Mouse (Mus musculus): Measurements from ENCODE around the gene Sppl2c. TPM values are rescaled to one million over a fixed set of nuclear protein-coding genes. Genes with fewer than 3 reads are reported as not detected.

The Sppl2c gene
- polyA plus RNA-seq (2014; fragmentation: Nextera tagmentation; extraction: Ambion mirVana): not detected in 2 replicates

DNA sequence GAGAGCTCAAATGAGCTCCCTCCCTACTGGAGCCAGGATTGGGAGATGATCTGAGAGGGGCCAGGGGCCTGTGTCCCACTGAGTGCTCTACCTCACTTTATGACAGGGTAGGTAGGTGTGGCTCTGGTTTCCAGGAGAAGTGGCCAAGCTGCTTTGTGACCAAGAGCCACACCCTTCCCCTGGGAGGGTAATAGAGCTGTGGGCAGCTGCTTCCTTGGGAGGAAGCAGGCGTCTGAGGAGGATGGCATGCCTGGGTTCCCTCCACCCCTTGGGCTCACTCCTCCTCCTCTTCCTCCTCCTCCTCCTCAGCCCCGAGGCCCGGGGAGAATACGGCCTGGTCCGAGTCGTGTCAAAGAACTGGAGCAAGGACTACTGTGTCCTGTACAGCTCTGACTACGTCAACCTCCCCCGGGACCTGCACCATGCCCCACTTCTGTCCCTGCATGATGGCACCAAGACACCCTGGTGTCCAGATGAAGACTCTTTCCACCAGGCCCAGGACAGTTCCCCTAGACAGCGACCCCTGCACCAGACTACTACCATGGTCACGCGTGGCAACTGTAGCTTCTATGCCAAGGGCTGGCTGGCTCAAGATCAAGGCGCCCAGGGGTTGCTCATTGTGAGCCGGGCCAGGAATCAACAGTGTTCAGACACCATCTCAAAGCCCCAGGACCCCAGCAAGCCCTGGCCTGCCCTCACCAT, at the start of gene Sppl2c:
TSS of gene Sppl2c (plus strand) at position 193 of the 702 bp plus-strand sequence.
- no peak within 1 kb of the TSS for H3K27ac ChIP-seq (replicated peaks; ENCODE audit: low read depth, low read length)
- H3K9me3 ChIP-seq (ENCODE audit: control insufficient read depth, low read length): no peaks in the 10 kb centered on the region
- no peaks in the 10 kb centered on the region for H3K36me3 ChIP-seq (ENCODE audit: control insufficient read depth, insufficient read depth, low read length)
- no peak within 1 kb of the TSS for H3K4me3 ChIP-seq (ENCODE audit: low read depth, low read length)
- WGBS: 73% methylated on average over 13 of the region's 13 CpGs
- no peaks in the 10 kb centered on the region for H3K4me1 ChIP-seq (ENCODE audit: control insufficient read depth, insufficient read depth, low read length)
- H3K9ac ChIP-seq (ENCODE audit: low read length): no peak within 1 kb of the TSS
- no peaks in the 10 kb centered on the region for H3K27me3 ChIP-seq (ENCODE audit: control insufficient read depth, insufficient read depth, low read length)
- H3K4me2 ChIP-seq (ENCODE audit: low read depth, severe bottlenecking): no peak within 1 kb of the TSS
- ATAC-seq (ENCODE audit: insufficient number of reproducible peaks, low FRiP score, low TSS enrichment, low read depth) (no peak), DNase-seq (ENCODE audit: low spot score) (no peak)

DNA sequence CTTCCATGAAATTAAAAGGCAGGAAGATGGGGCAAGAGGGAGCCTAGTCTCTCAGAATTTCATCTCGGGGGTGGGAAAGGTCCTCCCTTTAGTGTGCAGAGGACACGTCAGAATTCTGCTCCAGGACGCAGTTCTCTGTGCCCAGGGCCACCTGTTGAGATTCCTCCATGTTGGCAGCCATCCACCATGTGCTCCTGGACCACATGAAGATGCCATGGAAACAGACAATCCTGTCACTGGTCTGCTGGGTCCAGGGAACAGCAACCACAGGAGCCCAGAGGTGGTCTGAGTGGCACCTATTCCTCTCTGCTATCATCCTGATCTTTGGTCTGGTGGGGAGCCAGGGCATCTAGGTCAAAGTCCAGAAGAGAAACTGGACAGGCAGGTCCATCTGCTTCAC, 47.2 kb upstream of the Sppl2c start:
- ATAC-seq (ENCODE audit: insufficient number of reproducible peaks, low FRiP score, low TSS enrichment, low read depth) (no peak), DNase-seq (ENCODE audit: low spot score) (no peak)
- H3K4me1 ChIP-seq (ENCODE audit: control insufficient read depth, insufficient read depth, low read length): no peaks in the 10 kb centered on the region
- WGBS: 86% methylated on average over 3 of the region's 3 CpGs
- no peaks in the 10 kb centered on the region for H3K9me3 ChIP-seq (ENCODE audit: control insufficient read depth, low read length)
- H3K4me3 ChIP-seq (ENCODE audit: low read depth, low read length): no peak overlapping the region
- no peak overlapping the region for H3K4me2 ChIP-seq (ENCODE audit: low read depth, severe bottlenecking)
- no peak overlapping the region for H3K27ac ChIP-seq (replicated peaks; ENCODE audit: low read depth, low read length)
- H3K27me3 ChIP-seq (ENCODE audit: control insufficient read depth, insufficient read depth, low read length): peaks cover 24% of the 10 kb centered on the region
- no peaks in the 10 kb centered on the region for H3K36me3 ChIP-seq (ENCODE audit: control insufficient read depth, insufficient read depth, low read length)
- H3K9ac ChIP-seq (ENCODE audit: low read length): no peak overlapping the region

DNA sequence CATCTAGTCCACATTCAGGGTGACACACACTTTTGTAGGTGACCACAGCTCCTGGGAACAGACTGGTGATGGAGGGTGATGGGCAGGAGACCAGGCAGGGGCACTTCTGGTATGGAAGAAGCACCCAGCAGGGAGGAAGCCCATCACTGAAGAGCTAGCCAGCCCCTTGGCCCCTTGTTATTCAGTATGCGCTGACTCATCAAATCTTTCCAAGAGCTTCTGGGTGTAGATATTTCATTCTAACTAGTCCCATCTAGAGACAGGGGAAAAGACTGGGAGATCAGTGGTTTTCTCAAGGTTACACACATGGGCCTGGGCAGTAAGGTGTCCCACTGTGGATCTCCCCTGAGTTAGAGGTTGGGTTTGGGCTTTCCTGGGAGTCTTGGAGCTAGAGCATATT, 41.2 kb upstream of the Sppl2c start:
- DNase-seq (ENCODE audit: low spot score) (no peak), ATAC-seq (ENCODE audit: insufficient number of reproducible peaks, low FRiP score, low TSS enrichment, low read depth) (no peak)
- H3K27me3 ChIP-seq (ENCODE audit: control insufficient read depth, insufficient read depth, low read length): no peaks in the 10 kb centered on the region
- no peak overlapping the region for H3K9ac ChIP-seq (ENCODE audit: low read length)
- 95% methylated on average over 1 of the region's 1 CpGs for whole genome bisulfite sequencing
- no peak overlapping the region for H3K4me3 ChIP-seq (ENCODE audit: low read depth, low read length)
- no peak overlapping the region for H3K4me2 ChIP-seq (ENCODE audit: low read depth, severe bottlenecking)
- H3K27ac ChIP-seq (replicated peaks; ENCODE audit: low read depth, low read length): no peak overlapping the region
- H3K36me3 ChIP-seq (ENCODE audit: control insufficient read depth, insufficient read depth, low read length): no peaks in the 10 kb centered on the region
- no peaks in the 10 kb centered on the region; the same call in 1 of the 2 replicates for H3K9me3 ChIP-seq (ENCODE audit: control insufficient read depth, low read length)
- no peaks in the 10 kb centered on the region for H3K4me1 ChIP-seq (ENCODE audit: control insufficient read depth, insufficient read depth, low read length)

DNA sequence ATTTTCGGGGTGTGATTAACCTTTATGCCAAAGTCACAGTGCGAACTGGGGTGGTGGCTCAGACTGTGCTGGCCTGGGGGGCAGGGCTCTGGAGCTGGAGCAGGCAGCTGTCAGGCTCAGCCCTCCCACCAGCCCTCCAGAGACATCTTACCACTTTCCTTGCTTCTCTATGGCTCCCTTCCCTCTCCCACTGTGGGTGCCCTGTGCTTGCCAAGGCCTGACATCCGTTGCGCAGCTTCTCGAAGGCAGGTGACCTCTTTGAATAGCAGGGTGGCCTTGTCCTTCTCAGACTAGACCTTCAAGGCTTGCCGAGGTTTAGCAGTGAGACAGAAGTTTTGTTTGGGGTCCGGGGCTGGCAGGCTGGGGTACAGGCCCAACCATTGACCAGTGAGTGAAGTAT, 37.3 kb upstream of the Sppl2c start:
- Histone ChIP-seq H3K4me2 (ENCODE audit: low read depth, severe bottlenecking) (no peak overlapping the region), H3K27me3 (ENCODE audit: control insufficient read depth, insufficient read depth, low read length) (no peaks in the 10 kb centered on the region), H3K27ac (replicated peaks; ENCODE audit: low read depth, low read length) (no peak overlapping the region), H3K9me3 (ENCODE audit: control insufficient read depth, low read length) (no peaks in the 10 kb centered on the region; the same call in 1 of the 2 replicates), H3K4me1 (ENCODE audit: control insufficient read depth, insufficient read depth, low read length) (no peaks in the 10 kb centered on the region), H3K9ac (ENCODE audit: low read length) (no peak overlapping the region), H3K36me3 (ENCODE audit: control insufficient read depth, insufficient read depth, low read length) (no peaks in the 10 kb centered on the region), H3K4me3 (ENCODE audit: low read depth, low read length) (no peak overlapping the region)
- DNase-seq (ENCODE audit: low spot score) (no peak), ATAC-seq (ENCODE audit: insufficient number of reproducible peaks, low FRiP score, low TSS enrichment, low read depth) (no peak)
- 73% methylated on average over 7 of the region's 7 CpGs for WGBS

DNA sequence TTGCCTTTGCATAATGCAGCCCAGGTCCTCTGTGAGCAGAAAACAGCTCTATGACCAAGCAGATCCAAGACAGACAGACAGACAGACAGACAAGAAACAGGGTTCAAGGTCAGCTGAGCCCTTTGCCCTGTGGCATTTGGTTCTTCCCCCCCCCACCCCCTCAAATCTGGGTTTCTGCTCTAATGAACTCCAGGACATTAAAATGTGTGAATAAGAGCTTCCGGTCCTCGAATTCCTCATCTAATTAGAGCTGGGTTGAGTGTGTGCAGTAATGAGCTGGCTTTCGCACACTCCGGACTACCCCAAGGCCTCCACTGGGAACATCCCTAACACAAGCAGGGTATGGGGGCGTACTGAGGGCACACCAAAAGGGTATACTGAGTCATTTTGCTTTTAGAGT, 35.2 kb upstream of the Sppl2c start:
- DNase-seq (ENCODE audit: low spot score) (no peak), ATAC-seq (ENCODE audit: insufficient number of reproducible peaks, low FRiP score, low TSS enrichment, low read depth) (no peak)
- no peak overlapping the region for H3K27ac ChIP-seq (replicated peaks; ENCODE audit: low read depth, low read length)

DNA sequence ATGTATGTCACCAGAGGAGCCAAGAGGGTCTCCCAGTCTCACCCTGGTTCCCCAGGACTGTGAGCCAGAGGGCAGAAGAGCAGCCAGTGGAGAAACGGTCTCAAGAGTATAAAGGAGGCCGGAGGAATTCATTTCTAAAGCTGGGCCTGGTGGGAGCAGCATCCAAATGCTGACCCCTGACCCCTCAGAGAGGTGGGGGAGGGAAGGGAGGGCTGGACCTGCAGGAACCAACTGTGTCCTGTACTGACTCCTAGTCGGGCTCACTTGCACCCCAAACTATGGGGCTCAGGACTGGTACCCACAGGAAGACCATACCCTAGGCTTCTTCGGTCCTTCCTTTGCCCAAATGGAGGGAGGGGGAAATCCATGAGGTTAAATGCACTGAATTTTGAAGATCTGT, 31.8 kb upstream of the Sppl2c start:
- H3K4me2 ChIP-seq (ENCODE audit: low read depth, severe bottlenecking): no peak overlapping the region
- no peaks in the 10 kb centered on the region for H3K36me3 ChIP-seq (ENCODE audit: control insufficient read depth, insufficient read depth, low read length)
- H3K9me3 ChIP-seq (ENCODE audit: control insufficient read depth, low read length): no peaks in the 10 kb centered on the region
- no peak overlapping the region for H3K27ac ChIP-seq (replicated peaks; ENCODE audit: low read depth, low read length)
- H3K4me3 ChIP-seq (ENCODE audit: low read depth, low read length): no peak overlapping the region
- H3K27me3 ChIP-seq (ENCODE audit: control insufficient read depth, insufficient read depth, low read length): 0 out of 2 replicates have a peak, but pooled peaks cover 2% of the 10 kb centered on the region
- DNase-seq (ENCODE audit: low spot score): no peak
- no peaks in the 10 kb centered on the region for H3K4me1 ChIP-seq (ENCODE audit: control insufficient read depth, insufficient read depth, low read length)
- ATAC-seq (ENCODE audit: insufficient number of reproducible peaks, low FRiP score, low TSS enrichment, low read depth): no peak
- H3K9ac ChIP-seq (ENCODE audit: low read length): no peak overlapping the region
- 59% methylated on average over 4 of the region's 4 CpGs for WGBS

More for the DNA sequence above, 35.2 kb upstream of the Sppl2c start:
- 53% methylated on average over 5 of the region's 5 CpGs for WGBS
- Histone ChIP-seq H3K4me2 (ENCODE audit: low read depth, severe bottlenecking) (no peak overlapping the region), H3K9ac (ENCODE audit: low read length) (no peak overlapping the region), H3K4me1 (ENCODE audit: control insufficient read depth, insufficient read depth, low read length) (no peaks in the 10 kb centered on the region), H3K36me3 (ENCODE audit: control insufficient read depth, insufficient read depth, low read length) (no peaks in the 10 kb centered on the region), H3K27me3 (ENCODE audit: control insufficient read depth, insufficient read depth, low read length) (no peaks in the 10 kb centered on the region), H3K9me3 (ENCODE audit: control insufficient read depth, low read length) (no peaks in the 10 kb centered on the region), H3K4me3 (ENCODE audit: low read depth, low read length) (no peak overlapping the region)

DNA sequence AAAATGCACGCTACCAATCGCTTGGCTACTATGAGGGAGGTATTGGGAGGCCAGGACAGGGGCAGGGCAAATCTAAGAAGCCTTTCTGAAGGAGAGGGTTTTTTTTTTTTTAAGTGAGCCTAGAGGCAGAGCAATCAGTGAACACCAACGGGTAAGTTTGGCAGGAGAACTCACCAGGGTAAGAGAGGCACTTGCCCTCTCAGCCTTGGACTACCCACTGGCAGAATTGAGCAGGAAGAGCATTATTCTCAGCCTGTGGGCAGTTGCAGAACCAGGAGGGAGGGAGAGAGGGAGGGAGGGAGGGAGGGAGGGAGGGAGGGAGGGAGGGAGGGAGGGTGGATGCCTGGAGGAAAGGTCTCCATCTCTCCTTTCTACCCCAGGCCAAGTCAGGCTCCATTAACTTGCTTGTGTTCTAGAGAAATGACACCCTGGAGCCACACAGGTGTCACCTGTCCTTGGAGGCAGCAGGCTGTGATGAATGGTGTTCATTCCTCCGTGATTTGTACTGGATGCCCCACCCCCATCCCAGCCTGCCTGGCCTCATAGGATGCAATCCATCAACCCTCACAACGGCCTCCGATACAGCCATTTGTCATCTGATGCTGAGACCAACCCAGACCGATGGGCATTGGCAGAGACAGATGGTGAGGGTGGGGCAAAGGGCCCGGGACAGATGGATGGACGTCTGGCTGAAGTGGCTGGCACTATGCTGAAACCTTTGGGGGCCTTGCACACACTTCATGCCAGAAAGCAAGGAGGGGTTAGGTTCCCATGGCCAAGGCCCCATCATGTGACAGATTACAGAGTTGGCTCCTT, 31.1 kb upstream of the Sppl2c start:
- ATAC-seq (ENCODE audit: insufficient number of reproducible peaks, low FRiP score, low TSS enrichment, low read depth) (no peak), DNase-seq (ENCODE audit: low spot score) (no peak)
- Histone ChIP-seq H3K9ac (ENCODE audit: low read length) (no peak overlapping the region), H3K4me2 (ENCODE audit: low read depth, severe bottlenecking) (no peak overlapping the region), H3K4me1 (ENCODE audit: control insufficient read depth, insufficient read depth, low read length) (no peaks in the 10 kb centered on the region), H3K9me3 (ENCODE audit: control insufficient read depth, low read length) (no peaks in the 10 kb centered on the region), H3K4me3 (ENCODE audit: low read depth, low read length) (no peak overlapping the region), H3K36me3 (ENCODE audit: control insufficient read depth, insufficient read depth, low read length) (no peaks in the 10 kb centered on the region), H3K27me3 (ENCODE audit: control insufficient read depth, insufficient read depth, low read length) (0 out of 2 replicates have a peak, but pooled peaks cover 2% of the 10 kb centered on the region), H3K27ac (replicated peaks; ENCODE audit: low read depth, low read length) (no peak overlapping the region)
- WGBS: 27% methylated on average over 9 of the region's 9 CpGs

DNA sequence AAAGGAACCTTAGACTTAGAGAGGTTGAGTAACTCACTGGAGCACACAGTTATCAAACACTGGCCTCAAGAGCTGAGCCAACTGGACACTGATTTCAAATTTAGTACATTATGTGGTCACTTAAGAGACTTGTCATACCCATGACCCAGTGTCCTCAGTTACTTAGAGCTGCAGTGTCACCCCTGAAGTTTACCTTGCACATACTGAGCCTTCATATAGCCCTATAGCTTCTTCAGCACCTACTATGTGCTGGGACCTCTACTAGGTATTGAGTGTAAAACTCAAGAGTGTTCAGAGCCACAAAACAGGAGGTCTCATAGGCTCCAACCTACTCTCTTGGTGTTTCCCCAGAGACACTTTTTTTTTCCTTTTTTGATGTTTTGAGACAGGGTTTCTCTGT, 30.2 kb upstream of the Sppl2c start:
- Histone ChIP-seq H3K4me1 (ENCODE audit: control insufficient read depth, insufficient read depth, low read length) (no peaks in the 10 kb centered on the region), H3K27me3 (ENCODE audit: control insufficient read depth, insufficient read depth, low read length) (0 out of 2 replicates have a peak, but pooled peaks cover 2% of the 10 kb centered on the region), H3K9me3 (ENCODE audit: control insufficient read depth, low read length) (no peaks in the 10 kb centered on the region), H3K36me3 (ENCODE audit: control insufficient read depth, insufficient read depth, low read length) (no peaks in the 10 kb centered on the region), H3K4me3 (ENCODE audit: low read depth, low read length) (no peak overlapping the region), H3K9ac (ENCODE audit: low read length) (no peak overlapping the region), H3K4me2 (ENCODE audit: low read depth, severe bottlenecking) (no peak overlapping the region), H3K27ac (replicated peaks; ENCODE audit: low read depth, low read length) (no peak overlapping the region)
- DNase-seq (ENCODE audit: low spot score) (no peak), ATAC-seq (ENCODE audit: insufficient number of reproducible peaks, low FRiP score, low TSS enrichment, low read depth) (no peak)

All from limb, embryonic 11.5 days (tissue).